Mouse (Mus musculus): Measurements from ENCODE around the gene Acpp.
A peak's percentile ranks its signal among the peaks of the same experiment; 100 is the strongest.

The Acpp gene

GRCm38 (mm10) chr9:104254408-104255180 is 83.0 kb downstream of the Acpp start:
- no peak for DNase-seq (ENCODE audit: low read depth, low spot score)

GRCm38 (mm10) chr9:104252637-104253036 is 84.9 kb downstream of the Acpp start:
- DNase-seq (ENCODE audit: low read depth, low spot score): no peak

DNA sequence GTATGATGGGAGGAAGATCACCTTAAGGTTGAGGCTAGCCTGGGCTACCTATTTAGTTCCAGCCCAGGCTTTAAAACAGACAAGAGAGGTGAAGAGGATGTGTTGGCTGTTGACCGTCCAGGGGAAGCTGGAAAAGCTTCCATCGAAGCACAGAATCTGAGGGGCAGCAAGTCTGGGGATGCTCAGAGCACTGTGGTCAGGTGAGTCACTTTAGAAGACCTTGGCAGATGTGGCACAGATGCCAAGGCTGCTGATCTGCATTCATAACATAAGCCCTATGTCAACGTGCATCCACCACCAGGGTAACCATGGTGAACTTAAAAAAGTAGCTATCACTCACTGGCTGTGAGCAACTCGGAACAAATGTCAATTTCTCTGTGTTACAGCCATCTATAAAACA is 85.9 kb downstream of the Acpp start:
- DNase-seq (ENCODE audit: low read depth, low spot score): no peak

DNA sequence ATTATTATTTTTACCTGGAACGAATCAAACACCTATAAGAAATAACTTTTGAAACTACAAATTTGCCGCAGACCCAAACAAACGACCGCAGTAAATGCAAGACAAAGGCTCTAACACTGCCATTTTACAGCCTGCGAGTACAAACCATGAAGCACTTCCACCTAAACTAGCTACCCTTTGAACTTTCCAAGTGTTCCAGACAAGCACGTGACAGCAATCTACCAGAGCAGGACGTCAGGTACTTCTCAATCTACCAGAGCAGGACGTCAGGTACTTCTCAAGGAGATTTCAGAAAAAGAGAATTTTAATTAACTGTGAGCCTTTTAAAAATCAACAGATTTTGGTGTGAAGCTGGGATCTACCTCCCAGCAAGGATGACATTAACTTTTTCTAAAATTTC is 86.4 kb downstream of the Acpp start:
- no peak for DNase-seq (ENCODE audit: low read depth, low spot score)

DNA sequence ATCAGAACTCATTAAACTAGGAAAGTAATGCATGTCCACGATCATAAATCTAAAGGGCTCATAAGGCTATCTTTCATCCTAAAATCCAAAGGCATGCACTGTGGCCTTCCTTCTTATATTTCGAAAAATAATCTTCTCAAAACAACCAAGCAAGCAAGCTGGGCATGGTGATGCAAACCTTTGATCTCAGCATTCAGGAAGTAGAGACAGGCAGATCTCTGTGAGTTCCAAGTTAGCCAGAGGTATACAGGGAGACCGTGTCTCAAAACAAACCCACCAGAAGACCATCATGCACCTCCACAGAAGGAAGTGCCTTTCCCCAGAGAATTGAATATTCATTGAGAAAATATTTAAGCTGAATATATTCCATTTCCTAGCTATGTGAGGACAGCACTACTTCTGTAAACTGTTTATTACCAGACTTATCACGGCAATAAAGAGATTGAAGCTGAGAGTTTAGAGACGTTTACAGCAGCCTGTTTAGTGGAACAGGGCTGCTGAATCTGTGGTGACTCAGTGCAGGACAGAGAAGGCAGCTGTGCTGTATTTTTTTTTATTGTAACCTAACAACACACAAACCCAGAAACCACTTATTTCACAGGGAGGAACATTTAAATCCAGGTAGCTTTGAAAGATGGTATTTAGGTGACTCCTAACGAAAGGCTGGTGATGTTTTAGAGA is 90.1 kb downstream of the Acpp start:
- no peak for DNase-seq (ENCODE audit: low read depth, low spot score)

DNA sequence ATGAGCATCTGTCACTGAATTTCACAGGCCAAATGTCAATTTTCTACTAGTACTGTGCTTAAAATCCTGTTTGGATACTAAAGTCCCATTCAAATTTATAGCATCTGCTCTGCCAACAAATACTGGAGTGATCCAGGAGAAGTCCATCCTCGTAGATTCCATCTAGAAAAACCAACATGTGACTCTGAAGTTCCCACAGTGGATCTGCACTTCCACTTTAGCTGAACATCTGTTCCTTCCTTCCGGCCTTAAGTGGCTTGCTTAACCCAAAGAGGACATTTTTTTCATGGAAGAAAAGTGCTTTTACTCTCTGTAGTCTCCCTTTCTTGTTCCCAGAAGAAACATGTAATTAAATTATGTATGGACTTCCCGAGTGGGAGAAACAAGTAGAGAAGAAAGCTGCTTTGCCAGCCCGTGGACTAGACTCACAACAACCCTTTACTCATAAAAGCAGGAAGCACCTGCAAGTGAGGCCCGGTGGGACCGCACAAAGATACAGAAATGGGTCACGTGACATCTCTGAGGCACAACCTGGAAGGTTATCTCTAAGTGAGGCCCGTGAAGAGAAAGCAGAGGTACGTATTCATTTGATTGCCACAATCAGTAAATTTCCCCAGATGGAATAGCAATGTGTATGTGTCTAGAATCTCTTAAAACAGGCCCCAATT is 93.6 kb downstream of the Acpp start:
- DNase-seq (ENCODE audit: low read depth, low spot score): peak; percentile 33

GRCm38 (mm10) chr9:104240146-104240545 is 97.4 kb downstream of the Acpp start:
- no peak for DNase-seq (ENCODE audit: low read depth, low spot score)

- DNase-seq (ENCODE audit: low read depth, low spot score): no peak
Measured at GRCm38 (mm10) chr9:104239076-104239475, 98.5 kb downstream of the Acpp start.
